Mouse (Mus musculus): ENCODE measurements around the gene Slain1. TPM values are rescaled to one million over a fixed set of nuclear protein-coding genes. Genes with fewer than 3 reads are reported as not detected.
"Not testable (repeated sequence)": the region's sequence is repeated elsewhere in the genome, so short reads cannot be mapped to it uniquely, and the experiment has no call there.

Slain1 gene
- polyA plus RNA-seq, 1 experiment from 2014 or later = 22.9 TPM

DNA sequence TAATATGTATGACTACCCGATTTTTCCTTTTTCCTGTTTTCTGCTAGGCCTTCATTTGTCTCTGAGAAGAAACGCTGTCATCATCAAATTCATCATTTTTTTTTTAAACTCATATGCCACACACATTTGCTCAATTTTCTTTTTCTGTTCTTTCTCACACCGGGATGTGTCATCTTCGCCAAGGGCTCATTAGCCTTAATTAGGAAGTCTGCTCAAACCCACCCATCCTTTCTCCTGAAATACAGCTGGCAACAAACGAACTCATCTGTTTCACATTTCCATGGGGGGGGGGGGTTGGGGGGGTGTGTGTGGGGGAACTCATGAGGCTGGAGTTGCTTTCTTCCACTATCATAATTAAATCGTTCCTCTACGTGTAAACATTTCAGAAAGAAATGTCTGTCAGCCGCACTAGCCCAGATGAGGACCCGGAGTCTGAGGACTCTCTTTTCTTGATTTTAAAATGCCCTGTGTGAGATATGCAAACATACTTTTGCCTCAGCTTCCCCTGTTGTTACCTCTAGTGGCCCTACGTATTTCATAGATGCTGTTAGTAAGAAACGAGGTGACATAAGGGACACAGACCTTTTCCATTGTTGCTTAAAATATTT, 79.8 kb downstream of the Slain1 start:
- Histone ChIP-seq H3K27ac (replicated peaks) (no peak overlapping the region), H3K4me3 (no peak overlapping the region), H3K27me3 (no peaks in the 10 kb centered on the region), H3K4me2 (replicated peaks) (no peak overlapping the region), H3K9ac (replicated peaks) (no peak overlapping the region), H3K4me1 (no peaks in the 10 kb centered on the region; the same call in 1 of the 2 replicates), H3K9me3 (no peaks in the 10 kb centered on the region), H3K36me3 (no peaks in the 10 kb centered on the region)
- no peak for ATAC-seq (ENCODE audit: low FRiP score, low read depth)
- 80% methylated on average over 11 of the region's 11 CpGs for WGBS

DNA sequence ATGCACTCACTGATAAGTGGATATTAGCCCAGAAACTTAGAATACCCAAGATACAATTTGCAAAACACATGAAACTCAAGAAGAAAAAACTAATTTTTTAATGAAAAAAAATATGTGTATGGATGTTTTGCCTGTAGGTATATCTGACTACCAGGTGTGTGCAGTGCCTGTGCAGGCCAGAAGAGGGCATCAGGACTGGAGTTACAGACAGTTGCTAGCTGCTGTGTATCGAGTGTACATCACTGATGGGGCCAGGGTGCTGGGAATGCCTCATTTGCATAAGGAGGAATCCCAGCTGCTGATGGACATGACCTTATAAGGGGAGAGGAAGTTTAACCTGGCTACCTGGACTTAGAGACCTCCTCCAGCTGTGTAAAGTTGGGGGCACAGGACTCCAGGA, 82.6 kb downstream of the Slain1 start:
- no peak overlapping the region for H3K4me3 ChIP-seq
- H3K4me2 ChIP-seq (replicated peaks) = no peak overlapping the region
- H3K9me3 ChIP-seq = no peaks in the 10 kb centered on the region
- 66% methylated on average over 1 of the region's 1 CpGs for WGBS
- no peak overlapping the region for H3K27ac ChIP-seq (replicated peaks)
- ATAC-seq (ENCODE audit: low FRiP score, low read depth) = no peak
- H3K9ac ChIP-seq (replicated peaks) = no peak overlapping the region
- no peaks in the 10 kb centered on the region; the same call in 1 of the 2 replicates for H3K4me1 ChIP-seq
- no peaks in the 10 kb centered on the region for H3K27me3 ChIP-seq
- no peaks in the 10 kb centered on the region for H3K36me3 ChIP-seq

DNA sequence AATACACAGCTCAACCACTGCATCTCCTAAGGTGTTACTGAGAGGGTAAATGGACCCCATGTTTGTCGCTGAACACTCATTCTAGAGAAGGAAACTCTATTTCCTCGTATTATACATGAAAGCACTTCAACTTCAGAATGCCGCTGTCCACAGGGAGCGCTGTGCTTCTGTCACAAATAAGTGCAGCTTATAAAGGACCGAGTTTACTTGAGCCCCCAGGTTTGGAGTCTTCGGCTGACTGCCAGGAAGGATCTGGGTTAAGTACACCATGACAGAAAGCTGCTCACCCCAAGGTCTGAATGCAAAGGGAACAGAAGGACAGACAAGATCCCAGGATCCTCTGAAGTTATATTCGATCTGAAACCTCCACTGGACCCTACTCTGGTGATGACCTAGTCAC, 91.2 kb downstream of the Slain1 start:
- 87% methylated on average over 7 of the region's 7 CpGs for WGBS
- ATAC-seq (ENCODE audit: low FRiP score, low read depth) = no peak
- H3K9ac ChIP-seq (replicated peaks) = no peak overlapping the region

DNA sequence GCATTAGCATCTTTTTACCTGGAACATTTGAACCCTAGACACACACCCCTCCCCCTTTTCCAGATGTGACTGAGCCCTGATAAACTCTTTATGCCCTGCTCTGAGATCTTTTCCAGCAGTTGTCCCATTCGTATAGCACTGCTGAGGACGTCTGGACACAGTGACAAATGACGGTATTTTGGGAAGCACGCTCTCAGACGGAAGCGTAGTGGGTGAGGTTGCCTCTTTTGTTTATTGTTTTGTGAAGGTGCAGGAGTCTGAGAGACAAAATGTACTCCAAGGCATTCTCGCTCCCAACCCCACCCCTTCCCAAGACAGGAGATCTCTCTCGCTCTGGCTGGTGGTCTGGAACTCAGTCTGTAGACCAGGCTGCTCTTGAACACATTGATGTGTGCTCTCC, 92.1 kb downstream of the Slain1 start:
- Histone ChIP-seq H3K4me3 (no peak overlapping the region), H3K4me1 (no peaks in the 10 kb centered on the region), H3K9me3 (no peaks in the 10 kb centered on the region), H3K27ac (replicated peaks) (no peak overlapping the region), H3K9ac (replicated peaks) (no peak overlapping the region), H3K36me3 (no peaks in the 10 kb centered on the region), H3K4me2 (replicated peaks) (no peak overlapping the region), H3K27me3 (no peaks in the 10 kb centered on the region)
- 89% methylated on average over 8 of the region's 8 CpGs for WGBS
- ATAC-seq (ENCODE audit: low FRiP score, low read depth) = no peak

More for the DNA sequence above, 91.2 kb downstream of the Slain1 start:
- no peaks in the 10 kb centered on the region for H3K4me1 ChIP-seq
- H3K4me2 ChIP-seq (replicated peaks) = no peak overlapping the region
- H3K27ac ChIP-seq (replicated peaks) = no peak overlapping the region
- no peaks in the 10 kb centered on the region for H3K27me3 ChIP-seq
- H3K36me3 ChIP-seq = no peaks in the 10 kb centered on the region
- H3K4me3 ChIP-seq = no peak overlapping the region
- no peaks in the 10 kb centered on the region for H3K9me3 ChIP-seq

DNA sequence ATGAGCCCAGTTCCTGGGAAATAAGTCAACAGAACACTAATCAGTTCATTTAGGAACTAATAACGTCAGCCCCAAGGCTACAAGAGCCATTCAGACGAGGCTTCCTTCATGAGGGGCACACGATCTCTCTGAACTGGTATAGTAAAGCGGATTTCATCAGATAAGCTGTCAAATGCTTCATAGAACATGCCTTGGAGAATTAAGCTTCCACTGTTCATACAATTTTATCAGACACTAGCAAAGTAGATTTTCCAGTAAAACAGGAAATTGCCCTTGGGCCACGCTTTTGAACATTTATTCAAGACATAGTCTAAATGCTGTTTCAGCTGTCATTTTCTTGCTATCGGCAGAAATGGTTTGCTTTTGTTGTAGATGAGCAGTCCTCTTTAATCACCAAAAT, 97.3 kb downstream of the Slain1 start:
- ATAC-seq (ENCODE audit: low FRiP score, low read depth) = no peak
- Histone ChIP-seq H3K4me1 (peaks cover 7% of the 10 kb centered on the region; the same call in 1 of the 2 replicates), H3K4me2 (replicated peaks) (no peak overlapping the region), H3K4me3 (no peak overlapping the region), H3K27me3 (no peaks in the 10 kb centered on the region), H3K27ac (replicated peaks) (no peak overlapping the region; the same call in 1 of the 2 replicates), H3K9me3 (no peaks in the 10 kb centered on the region), H3K9ac (replicated peaks) (no peak overlapping the region), H3K36me3 (no peaks in the 10 kb centered on the region)
- 64% methylated on average over 6 of the region's 6 CpGs for WGBS

DNA sequence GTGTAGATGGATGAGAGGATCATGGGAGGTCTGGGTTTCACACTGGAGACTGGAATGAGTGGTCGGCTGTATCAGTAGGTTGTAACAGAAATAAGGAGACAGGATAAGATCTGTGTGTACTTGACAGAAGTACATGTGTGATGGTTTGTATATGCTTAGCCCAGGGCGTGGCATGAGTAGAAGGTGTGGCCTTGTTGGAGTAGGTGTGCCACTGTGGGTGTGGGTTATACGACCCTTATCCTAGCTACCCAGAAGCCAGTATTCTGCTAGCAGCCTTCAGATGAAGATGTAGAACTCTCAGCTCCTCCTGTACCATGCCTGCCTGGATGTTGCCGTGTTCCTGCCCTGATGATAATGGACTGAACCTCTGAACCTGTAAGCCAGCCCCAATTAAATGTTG, 100.6 kb downstream of the Slain1 start:
- 92% methylated on average over 4 of the region's 4 CpGs for WGBS

DNA sequence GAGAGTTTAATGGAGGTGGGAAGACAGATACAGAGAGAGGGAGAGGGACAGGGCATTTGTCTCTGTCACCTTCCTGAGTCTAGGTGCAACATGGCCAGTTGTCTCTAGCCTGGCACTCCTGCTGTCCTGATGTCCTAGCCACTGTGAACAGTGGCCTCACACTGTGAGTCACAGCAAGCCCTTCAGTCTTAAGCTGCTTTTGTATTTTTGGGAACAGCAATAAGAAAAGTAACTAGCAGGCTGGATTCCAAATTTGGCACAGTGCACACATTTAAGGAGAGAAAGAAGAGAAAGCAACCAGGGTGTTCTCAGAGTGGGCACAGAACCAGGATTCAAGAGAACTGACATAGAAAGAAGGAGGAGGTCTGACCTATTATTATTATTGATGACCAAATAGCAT, 101.4 kb downstream of the Slain1 start:
- ATAC-seq (ENCODE audit: low FRiP score, low read depth) = no peak
- no peak overlapping the region for H3K9ac ChIP-seq (replicated peaks)
- H3K4me1 ChIP-seq = peaks cover 7% of the 10 kb centered on the region; the same call in 1 of the 2 replicates
- H3K4me2 ChIP-seq (replicated peaks) = no peak overlapping the region
- no peaks in the 10 kb centered on the region for H3K9me3 ChIP-seq
- no peak overlapping the region for H3K4me3 ChIP-seq
- no peaks in the 10 kb centered on the region for H3K27me3 ChIP-seq
- no peaks in the 10 kb centered on the region for H3K36me3 ChIP-seq
- no peak overlapping the region for H3K27ac ChIP-seq (replicated peaks)

More for the DNA sequence above, 100.6 kb downstream of the Slain1 start:
- not testable (repeated sequence) for H3K27ac ChIP-seq (replicated peaks); H3K27me3 ChIP-seq; H3K9me3 ChIP-seq; H3K36me3 ChIP-seq; H3K4me3 ChIP-seq; H3K9ac ChIP-seq (replicated peaks); ATAC-seq (ENCODE audit: low FRiP score, low read depth); H3K4me1 ChIP-seq; H3K4me2 ChIP-seq (replicated peaks)

DNA sequence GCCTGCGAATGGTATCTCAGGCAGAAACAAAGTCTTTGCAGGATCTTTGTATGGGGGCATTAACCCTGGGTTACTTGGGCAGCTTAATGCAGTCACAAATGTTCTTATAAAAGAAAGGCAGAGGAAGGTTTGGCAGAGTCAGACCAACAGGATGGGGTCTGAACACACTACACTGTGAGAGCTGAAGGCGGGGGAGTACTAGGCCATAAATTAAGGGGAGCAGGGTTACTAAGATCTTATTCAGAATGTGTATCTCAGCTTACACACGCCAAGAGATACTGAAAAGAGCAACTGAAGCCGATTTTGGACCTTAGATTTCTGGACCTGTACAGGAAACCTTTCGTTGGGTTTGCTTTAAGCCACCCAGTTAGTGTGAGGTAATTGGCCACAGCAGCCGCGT, 102.7 kb downstream of the Slain1 start:
- WGBS = 89% methylated on average over 7 of the region's 7 CpGs
- H3K27ac ChIP-seq (replicated peaks) = no peak overlapping the region
- no peaks in the 10 kb centered on the region for H3K27me3 ChIP-seq
- no peaks in the 10 kb centered on the region for H3K9me3 ChIP-seq
- ATAC-seq (ENCODE audit: low FRiP score, low read depth) = no peak
- H3K4me1 ChIP-seq = peaks cover 7% of the 10 kb centered on the region
- H3K4me3 ChIP-seq = no peak overlapping the region
- H3K36me3 ChIP-seq = no peaks in the 10 kb centered on the region
- no peak overlapping the region for H3K9ac ChIP-seq (replicated peaks)
- H3K4me2 ChIP-seq (replicated peaks) = no peak overlapping the region

DNA sequence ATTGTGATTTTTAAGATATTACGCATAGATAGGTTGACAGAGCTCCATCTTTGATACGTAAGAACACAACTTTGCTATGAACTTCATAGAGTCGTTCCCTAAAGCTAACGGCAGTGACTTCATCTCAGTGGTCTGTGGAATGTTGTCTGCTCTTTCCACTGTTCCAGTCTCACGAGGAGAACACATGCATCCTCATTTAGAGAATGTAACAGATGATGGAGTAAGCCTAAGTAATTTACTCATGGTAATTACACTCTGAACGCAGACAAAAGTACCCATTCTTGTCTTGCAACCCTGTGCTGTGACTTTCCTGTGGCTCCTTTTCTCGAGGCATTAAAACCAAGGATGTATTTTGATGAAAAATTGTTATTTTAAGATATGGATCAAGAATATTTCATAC, 104.0 kb downstream of the Slain1 start:
- 84% methylated on average over 7 of the region's 7 CpGs for WGBS
- Histone ChIP-seq H3K27me3 (no peaks in the 10 kb centered on the region), H3K9me3 (no peaks in the 10 kb centered on the region), H3K27ac (replicated peaks) (no peak overlapping the region), H3K9ac (replicated peaks) (no peak overlapping the region), H3K4me3 (no peak overlapping the region), H3K36me3 (no peaks in the 10 kb centered on the region), H3K4me1 (peaks cover 7% of the 10 kb centered on the region), H3K4me2 (replicated peaks) (no peak overlapping the region)
- no peak for ATAC-seq (ENCODE audit: low FRiP score, low read depth)

DNA sequence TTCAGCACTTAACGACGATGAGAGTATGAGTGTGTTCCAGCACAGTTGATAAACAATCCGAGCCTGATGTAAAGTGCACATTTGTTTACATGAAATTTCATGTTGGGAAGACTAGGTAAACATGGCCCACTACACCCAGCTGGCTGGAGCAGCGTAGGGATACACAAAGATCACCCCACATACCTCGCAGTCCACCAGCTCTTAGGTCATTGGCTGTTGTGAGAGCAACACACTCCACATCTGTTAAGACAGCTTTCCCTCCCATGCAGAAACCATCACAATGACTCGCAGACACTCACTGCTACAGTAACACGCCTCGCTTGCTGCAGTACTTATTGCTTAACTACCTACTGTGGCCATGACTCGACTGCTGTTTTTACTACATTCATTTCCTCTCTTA, 104.4 kb downstream of the Slain1 start:
- no peak overlapping the region for H3K27ac ChIP-seq (replicated peaks)
- ATAC-seq (ENCODE audit: low FRiP score, low read depth) = no peak
- H3K9me3 ChIP-seq = no peaks in the 10 kb centered on the region
- H3K27me3 ChIP-seq = no peaks in the 10 kb centered on the region
- peaks cover 2% of the 10 kb centered on the region for H3K4me1 ChIP-seq
- H3K4me3 ChIP-seq = no peak overlapping the region
- no peak overlapping the region for H3K4me2 ChIP-seq (replicated peaks)
- H3K36me3 ChIP-seq = no peaks in the 10 kb centered on the region
- 92% methylated on average over 9 of the region's 9 CpGs for WGBS
- H3K9ac ChIP-seq (replicated peaks) = no peak overlapping the region

Small RNA genes lying within 50 kb of the gene (microRNA-seq; reads per million reads assigned to microRNA genes)
- gene Gm22877 = not detected

Other genes with a start within 250 kb of the Slain1 start
- 0.09 and 0.26 TPM in 2 replicates for gene Scel, start 136.9 kb upstream of the Slain1 start, polyA plus RNA-seq (2016; fragmentation: Nextera tagmentation; extraction: Ambion mirVana)
- gene Ednrb, start 194.2 kb downstream of the Slain1 start, polyA plus RNA-seq (2016; fragmentation: Nextera tagmentation; extraction: Ambion mirVana) = 97.8 and 106 TPM in 2 replicates